Comparison of ENCODE assay signal across 12 mouse cellular contexts in genomic region chr8:34398914-34399813, GRCm38 (mm10).
A peak's percentile ranks its signal among the peaks of the same experiment; 100 is the strongest.
DNase-seq lines count a peak whose midpoint lies in the region; ATAC-seq and TF ChIP-seq lines count a peak whose summit lies in the region.
"Had no signal": no experiment of that assay in that cellular context is flagged by ENCODE, and none has a peak within 500 bp of the region (broad histone marks: within the 10 kb centered on the region; RNA-seq: fewer than 3 reads in every experiment).

No protein-coding gene starts in this region.

- H3K9ac ChIP-seq in hindbrain, embryonic 11.5 days (ENCODE audit: low read depth, low read length) = no peak overlapping the region
- H3K9ac ChIP-seq in hindbrain, embryonic 13.5 days = no peak overlapping the region
- no peak overlapping the region for H3K9ac ChIP-seq in midbrain, embryonic 15.5 days
- H3K9ac ChIP-seq: liver, embryonic 14.5 days had no signal

- WGBS in hindbrain, embryonic 10.5 days = 66% methylated on average over 14 of the region's 14 CpGs
- WGBS in hindbrain, embryonic 11.5 days = 66% methylated on average over 14 of the region's 14 CpGs
- 49% methylated on average over 14 of the region's 14 CpGs for WGBS in hindbrain, embryonic 13.5 days
- 34% methylated on average over 14 of the region's 14 CpGs for WGBS in midbrain, embryonic 15.5 days
- WGBS in thymus, adult 2 months = 94% methylated on average over 14 of the region's 14 CpGs

- no peak for TF ChIP-seq POLR2A in thymus, adult 2 months (IDR thresholded peaks at IDR 0.05; ENCODE audit: control insufficient read depth, extremely low read depth, insufficient read depth, low read length, poor library complexity)

- TF ChIP-seq CTCF in thymus, adult 2 months (IDR thresholded peaks at IDR 0.05; ENCODE audit: borderline replicate concordance, control insufficient read depth, extremely low read depth, insufficient read depth, low read length, poor library complexity) = no peak

- H3K4me2 ChIP-seq in hindbrain, embryonic 11.5 days (replicated peaks; ENCODE audit: low read depth, low read length) = no peak overlapping the region
- no peak overlapping the region for H3K4me2 ChIP-seq in hindbrain, embryonic 13.5 days
- H3K4me2 ChIP-seq in midbrain, embryonic 15.5 days = no peak overlapping the region

- H3K4me3 ChIP-seq in hindbrain, embryonic 10.5 days = no peak overlapping the region
- no peak overlapping the region for H3K4me3 ChIP-seq in hindbrain, embryonic 11.5 days (ENCODE audit: low read depth, low read length)
- no peak overlapping the region for H3K4me3 ChIP-seq in hindbrain, embryonic 13.5 days
- no peak overlapping the region for H3K4me3 ChIP-seq in midbrain, embryonic 15.5 days
- H3K4me3 ChIP-seq in thymus, adult 2 months (ENCODE audit: control insufficient read depth, insufficient read depth, low read length) = no peak overlapping the region

- 0 out of 2 replicates have a peak, but pooled peaks cover 4% of the 10 kb centered on the region for H3K9me3 ChIP-seq in hindbrain, embryonic 10.5 days
- H3K9me3 ChIP-seq in hindbrain, embryonic 11.5 days (ENCODE audit: control insufficient read depth, low read length) = no peaks in the 10 kb centered on the region
- no peaks in the 10 kb centered on the region for H3K9me3 ChIP-seq in hindbrain, embryonic 13.5 days
- H3K9me3 ChIP-seq in midbrain, embryonic 15.5 days = no peaks in the 10 kb centered on the region

- no peaks in the 10 kb centered on the region for H3K27me3 ChIP-seq in hindbrain, embryonic 10.5 days (ENCODE audit: insufficient read depth, poor library complexity, severe bottlenecking)
- no peaks in the 10 kb centered on the region for H3K27me3 ChIP-seq in hindbrain, embryonic 11.5 days (ENCODE audit: control insufficient read depth, insufficient read depth, low read length)
- H3K27me3 ChIP-seq in hindbrain, embryonic 13.5 days = no peaks in the 10 kb centered on the region
- H3K27me3 ChIP-seq in midbrain, embryonic 15.5 days (replicated peaks) = no peaks in the 10 kb centered on the region
- H3K27me3 ChIP-seq in thymus, adult 2 months (ENCODE audit: control insufficient read depth, insufficient read depth, low read length) = no peaks in the 10 kb centered on the region

- no peaks in the 10 kb centered on the region for H3K36me3 ChIP-seq in hindbrain, embryonic 10.5 days
- no peaks in the 10 kb centered on the region for H3K36me3 ChIP-seq in hindbrain, embryonic 11.5 days (ENCODE audit: control insufficient read depth, insufficient read depth, low read length)
- H3K36me3 ChIP-seq in hindbrain, embryonic 13.5 days = no peaks in the 10 kb centered on the region
- H3K36me3 ChIP-seq in midbrain, embryonic 15.5 days (replicated peaks) = no peaks in the 10 kb centered on the region
- no peaks in the 10 kb centered on the region for H3K36me3 ChIP-seq in thymus, adult 2 months (ENCODE audit: control insufficient read depth, insufficient read depth, low read length)

- DNase-seq in hindbrain, embryonic 10.5 days (ENCODE audit: low spot score) = no peak
- no peak for DNase-seq in hindbrain, embryonic 11.5 days (ENCODE audit: low spot score)
- DNase-seq in embryo, embryonic 9.5 days (ENCODE audit: extremely low spot score) = peak; percentile 4
- DNase-seq in thymus, adult 2 months = no peak
- no peak for DNase-seq in gastrocnemius, adult 18-20 months (ENCODE audit: low spot score)
- DNase-seq: heart, adult 18-20 months; heart, postnatal 4 days; thymus, postnatal 14 days had no signal

- peaks cover 21% of the 10 kb centered on the region for H3K4me1 ChIP-seq in hindbrain, embryonic 10.5 days (replicated peaks)
- 0 out of 2 replicates have a peak, but pooled peaks cover 3% of the 10 kb centered on the region for H3K4me1 ChIP-seq in hindbrain, embryonic 11.5 days (replicated peaks; ENCODE audit: control insufficient read depth, insufficient read depth, low read length)
- peaks cover 36% of the 10 kb centered on the region for H3K4me1 ChIP-seq in hindbrain, embryonic 13.5 days (replicated peaks)
- H3K4me1 ChIP-seq in midbrain, embryonic 15.5 days = peaks cover 31% of the 10 kb centered on the region
- peaks cover 17% of the 10 kb centered on the region for H3K4me1 ChIP-seq in thymus, adult 2 months (replicated peaks; ENCODE audit: control insufficient read depth, insufficient read depth, low read length)

- ATAC-seq in hindbrain, embryonic 11.5 days (ENCODE audit: low FRiP score) = no peak
- no peak for ATAC-seq in hindbrain, embryonic 13.5 days (ENCODE audit: low FRiP score)
- ATAC-seq in midbrain, embryonic 15.5 days (replicated peaks) = no peak
- no peak for ATAC-seq in CD4-positive, CD25-positive, alpha-beta regulatory T cell, adult 4 months

- 0 out of 2 replicates have a peak overlapping the region, but pooled peaks have one; percentile 29 for H3K27ac ChIP-seq in hindbrain, embryonic 10.5 days
- no peak overlapping the region for H3K27ac ChIP-seq in hindbrain, embryonic 11.5 days (ENCODE audit: low read depth, low read length)
- H3K27ac ChIP-seq in hindbrain, embryonic 13.5 days = peak overlapping the region; percentile 81
- H3K27ac ChIP-seq in midbrain, embryonic 15.5 days = peak overlapping the region; percentile 88
- H3K27ac ChIP-seq in thymus, adult 2 months (ENCODE audit: control insufficient read depth, insufficient read depth, low read length) = no peak overlapping the region
- H3K27ac ChIP-seq: liver, embryonic 14.5 days had no signal

Comparison
In these comparisons a context has a peak if more than half of its experiments do, and no peak if none do; other contexts are left out.
1. H3K27ac ChIP-seq: peak in hindbrain, embryonic 10.5 days (single experiment), hindbrain, embryonic 13.5 days (single experiment) and midbrain, embryonic 15.5 days (single experiment); none in hindbrain, embryonic 11.5 days (single experiment) and thymus, adult 2 months (single experiment).